Mouse (Mus musculus) ovary, postnatal 36 days (tissue): Measurements from ENCODE around the gene Fto.
A peak's percentile ranks its signal among the peaks of the same experiment; 100 is the strongest.

Experiments used
- DNase-seq: peaks from one replicate; pipeline ENCODE4 v3.0.0; 2022; ENCODE audit warnings: low spot score, mixed read lengths

Fto gene

DNA sequence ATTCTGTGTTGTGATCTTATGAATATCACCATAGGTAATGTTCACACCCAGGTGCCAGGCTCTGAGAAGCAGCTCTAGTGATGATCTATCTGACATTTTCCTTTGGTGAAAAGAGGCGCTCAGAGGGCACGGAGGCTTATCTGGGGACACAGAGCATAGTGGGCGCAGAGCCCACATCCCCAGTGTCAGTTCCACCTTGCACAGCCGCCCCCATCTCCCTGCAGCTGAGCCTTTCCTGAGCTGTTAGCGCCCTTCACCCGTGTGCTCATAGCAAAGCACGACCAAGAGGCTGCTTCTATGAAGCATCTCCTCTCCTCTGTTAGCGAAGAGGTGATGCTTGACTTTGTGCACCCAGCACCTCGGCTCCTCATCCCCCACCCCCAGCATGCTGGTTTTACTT lies 185.3 kb downstream of the Fto start:
- DNase-seq = no peak

- DNase-seq = no peak
These were observed 186.0 kb downstream of the Fto start for GRCm38 (mm10) chr8:91499303-91499702.

GRCm38 (mm10) chr8:91501960-91502600 lies 188.8 kb downstream of the Fto start:
- DNase-seq = no peak

DNA sequence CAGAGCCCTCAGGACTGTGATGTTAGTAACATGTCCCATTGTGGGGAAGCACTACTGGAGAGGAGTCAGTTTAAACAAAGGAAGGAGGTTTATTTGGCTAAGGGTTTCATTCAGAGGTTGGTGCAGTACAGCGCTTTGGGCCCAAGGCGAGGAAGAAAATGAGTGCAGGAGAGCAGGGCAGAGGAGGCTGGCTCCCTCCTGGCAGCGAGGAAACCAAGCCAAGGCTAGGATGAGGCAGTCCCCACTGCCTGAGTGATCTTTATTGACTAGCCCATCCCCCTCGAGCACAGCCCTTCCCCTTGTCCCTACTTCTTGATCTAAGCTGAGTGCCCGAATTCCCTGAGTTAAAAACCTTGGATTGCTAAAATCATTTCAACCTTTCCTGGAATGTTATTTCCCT lies 189.5 kb downstream of the Fto start:
- no peak for DNase-seq

DNA sequence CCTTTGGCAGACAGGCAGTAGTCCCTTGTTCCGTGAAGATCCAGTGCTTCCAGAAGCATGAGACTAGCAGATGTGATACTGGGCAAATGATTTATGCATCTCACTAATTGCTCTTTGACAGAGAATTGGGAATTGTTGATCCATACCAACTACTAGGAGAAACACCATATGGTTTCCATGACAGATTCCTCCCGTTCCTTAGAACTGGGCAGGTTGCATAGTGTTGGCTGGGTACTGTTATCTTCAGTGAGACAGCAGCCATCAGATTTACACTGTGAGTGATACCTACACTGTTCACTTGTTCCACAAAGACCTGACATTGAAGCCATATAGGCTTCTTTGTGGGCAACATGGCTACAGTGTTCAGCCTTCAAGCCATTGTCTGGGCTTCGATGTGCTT lies 191.0 kb downstream of the Fto start:
- DNase-seq = no peak

- DNase-seq = peak; percentile 63
These were observed 191.6 kb downstream of the Fto start for GRCm38 (mm10) chr8:91504891-91505290.

- no peak for DNase-seq
These were observed 192.2 kb downstream of the Fto start for GRCm38 (mm10) chr8:91505411-91505954.

DNA sequence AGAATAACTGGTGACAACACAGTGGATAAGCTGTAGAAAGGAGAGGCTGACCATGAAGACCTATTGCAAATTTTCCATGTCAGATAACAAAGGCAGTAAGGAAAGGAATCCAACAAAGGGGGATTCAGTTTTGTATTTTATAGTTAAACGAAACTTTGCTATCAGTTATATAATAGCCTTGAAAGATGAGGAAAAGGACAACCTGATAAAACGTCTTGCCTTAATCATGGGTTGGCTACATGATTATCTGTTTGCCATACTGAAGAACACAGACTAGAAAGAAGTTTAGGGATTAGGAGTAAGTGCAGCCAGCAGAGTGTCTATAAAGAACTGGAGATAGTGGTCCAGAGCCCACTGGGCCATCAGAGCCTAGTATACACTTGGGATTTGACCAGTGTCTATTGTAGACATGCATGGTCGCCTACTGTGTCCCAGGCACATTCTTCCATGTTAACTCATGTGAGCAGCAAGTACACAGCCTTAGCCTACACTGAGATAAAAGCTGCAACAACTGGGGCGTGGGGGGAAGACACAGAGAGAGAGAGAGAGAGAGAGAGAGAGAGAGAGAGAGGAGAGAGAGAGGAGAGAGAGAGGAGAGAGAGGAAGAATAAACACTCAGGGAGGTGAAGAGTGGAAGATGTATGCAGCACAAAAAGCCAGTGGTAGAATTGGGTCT lies 192.8 kb downstream of the Fto start:
- no peak for DNase-seq

GRCm38 (mm10) chr8:91506682-91507257 lies 193.4 kb downstream of the Fto start:
- DNase-seq = no peak

DNA sequence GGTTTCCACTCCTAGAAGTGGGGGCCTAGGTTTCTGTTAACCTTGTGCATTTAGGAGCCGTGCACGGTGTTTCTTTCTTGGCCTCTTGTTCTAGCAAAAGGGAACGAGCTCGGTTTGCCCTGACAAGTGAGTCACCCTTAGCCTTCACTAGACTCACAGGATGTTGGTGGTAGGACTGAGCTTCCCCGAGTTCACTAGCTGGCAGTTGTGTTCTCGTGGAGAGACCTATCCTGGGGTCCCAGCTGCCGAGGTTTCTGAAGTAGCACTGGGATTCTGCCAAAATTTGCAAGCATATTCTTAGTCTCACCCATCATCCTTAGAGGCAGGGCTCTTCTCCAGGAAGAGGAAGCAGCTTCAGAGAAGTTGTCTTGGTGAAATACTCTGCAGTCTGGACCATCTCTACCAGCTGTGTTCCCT lies 194.4 kb downstream of the Fto start:
- no peak for DNase-seq

- no peak for DNase-seq
These were observed 195.0 kb downstream of the Fto start for GRCm38 (mm10) chr8:91508284-91508683.

DNA sequence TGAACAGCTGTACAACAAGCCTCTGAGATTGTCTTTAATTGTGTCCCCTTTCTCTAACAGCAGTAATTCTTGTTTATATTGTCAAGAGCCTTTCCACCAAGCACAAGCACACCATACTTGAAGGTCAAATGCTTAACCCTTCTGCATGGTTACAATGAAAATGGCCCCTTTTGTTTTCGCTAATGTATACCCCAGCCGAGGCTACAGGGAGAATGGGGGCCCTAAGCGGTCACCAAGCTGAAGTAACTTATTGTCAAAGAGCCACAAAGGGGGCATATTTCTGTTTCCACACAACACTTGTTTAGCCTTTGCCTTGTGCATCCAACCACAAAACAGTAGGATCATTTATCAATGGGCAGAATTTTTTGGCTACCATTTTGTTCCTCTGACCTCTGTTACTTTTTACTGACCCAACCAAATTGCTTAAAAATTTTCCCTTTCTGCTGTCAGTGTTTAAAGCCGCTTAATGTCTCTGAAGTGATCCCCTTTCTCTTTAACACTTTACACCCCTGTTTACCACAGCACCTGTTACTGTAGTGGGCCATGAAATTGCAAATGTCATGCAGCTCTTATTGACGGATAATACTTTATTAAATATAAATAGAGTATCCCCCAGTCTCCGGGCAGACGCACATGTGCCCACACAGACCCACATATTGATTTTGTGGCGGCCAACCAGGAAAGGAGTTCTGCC lies 196.0 kb downstream of the Fto start:
- DNase-seq = no peak

DNA sequence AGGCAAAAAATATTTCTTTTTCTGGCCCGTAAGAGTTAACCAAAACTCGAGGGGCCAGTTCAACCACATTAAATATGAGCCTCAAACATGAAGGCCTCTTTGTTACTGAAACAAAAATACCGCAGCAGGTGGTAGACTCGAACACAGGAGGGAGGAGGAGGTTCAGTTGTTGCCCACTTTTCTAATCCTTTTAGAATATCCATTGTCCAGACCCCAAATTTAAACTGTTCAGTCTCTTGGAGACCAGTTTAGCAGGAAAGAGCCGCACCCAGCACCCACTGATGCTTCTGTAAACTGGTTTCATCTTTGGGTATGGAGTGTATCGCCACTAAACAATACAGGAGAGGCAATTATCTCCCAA lies 196.6 kb downstream of the Fto start:
- DNase-seq = no peak

- DNase-seq = no peak
These were observed 197.4 kb downstream of the Fto start for GRCm38 (mm10) chr8:91510716-91511115.

GRCm38 (mm10) chr8:91511943-91512342 lies 198.6 kb downstream of the Fto start:
- no peak for DNase-seq

DNA sequence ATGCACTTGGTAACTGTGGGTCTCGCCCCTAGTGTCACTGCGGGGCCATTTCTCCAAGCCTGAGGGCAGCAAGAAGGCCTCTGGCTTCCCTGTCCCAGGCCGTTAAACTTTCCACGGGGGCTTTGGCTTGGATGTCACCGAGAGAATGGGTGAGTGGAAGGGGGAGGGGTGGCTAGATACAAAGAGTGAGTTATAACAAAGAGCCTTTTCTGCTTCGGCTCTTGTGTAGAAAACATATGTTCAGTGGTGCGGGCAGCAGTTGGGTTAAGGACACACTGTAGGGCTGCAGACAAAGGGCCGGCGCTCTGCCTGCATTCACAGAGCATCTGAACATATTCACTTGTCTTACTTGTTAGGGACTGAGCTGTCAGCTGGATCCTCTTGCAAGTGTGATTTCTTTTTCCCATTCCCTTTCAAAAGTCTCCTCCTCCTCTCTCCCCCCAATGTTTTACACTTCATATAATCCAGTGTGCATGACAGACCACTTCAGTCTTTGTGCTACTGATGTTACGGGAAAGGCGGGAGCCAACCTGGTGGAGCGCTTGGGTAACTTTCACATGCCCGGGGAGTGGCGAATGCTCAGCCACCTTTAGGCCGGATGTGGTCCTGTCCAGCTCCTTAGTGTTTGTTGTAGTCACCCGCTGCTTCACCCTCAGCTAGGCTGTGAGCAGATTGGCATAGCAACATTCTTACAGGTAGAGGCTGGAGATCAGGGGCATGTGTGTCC lies 201.6 kb downstream of the Fto start:
- no peak for DNase-seq

DNA sequence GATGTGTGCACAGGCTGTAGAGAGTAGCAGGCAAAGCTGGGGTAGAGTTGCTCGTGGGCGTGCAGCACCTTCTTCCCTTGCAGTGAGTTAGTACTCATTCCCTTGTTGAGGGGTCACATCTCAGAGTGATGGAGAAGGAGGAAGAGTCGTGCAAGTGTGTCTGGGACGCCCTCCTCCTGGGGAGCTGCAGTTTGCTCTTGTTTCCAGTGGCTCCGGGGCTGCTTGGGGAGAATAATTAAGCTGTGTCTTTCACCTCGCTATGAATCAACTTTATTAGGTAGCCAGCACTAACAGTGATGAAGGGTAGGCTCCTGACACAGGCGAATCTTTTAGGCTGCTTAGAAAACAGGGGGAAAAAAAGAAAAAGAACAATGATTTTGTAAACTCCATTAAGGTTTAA lies 203.1 kb downstream of the Fto start:
- DNase-seq = no peak

- no peak for DNase-seq
These were observed 204.8 kb downstream of the Fto start for GRCm38 (mm10) chr8:91518085-91518484.

DNA sequence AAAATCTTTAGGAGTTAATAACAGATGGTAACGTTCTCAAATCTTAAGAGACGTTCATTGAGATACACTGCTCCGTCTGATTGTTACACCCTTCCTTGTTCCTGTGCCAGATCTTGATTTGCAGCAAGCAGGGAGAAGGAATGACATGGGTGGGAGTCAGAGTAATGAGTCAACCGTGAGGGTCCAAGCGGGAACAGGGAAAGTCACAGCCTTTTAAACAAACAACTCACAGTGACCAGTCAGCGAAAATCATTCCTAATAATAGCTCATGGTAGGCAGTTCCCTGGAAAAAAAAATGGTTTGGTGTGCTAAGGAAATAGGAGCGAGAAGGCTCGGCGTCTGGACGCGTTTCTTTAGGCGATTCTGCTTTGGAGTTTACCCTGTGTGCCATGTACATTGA lies 208.9 kb downstream of the Fto start:
- DNase-seq = no peak

DNA sequence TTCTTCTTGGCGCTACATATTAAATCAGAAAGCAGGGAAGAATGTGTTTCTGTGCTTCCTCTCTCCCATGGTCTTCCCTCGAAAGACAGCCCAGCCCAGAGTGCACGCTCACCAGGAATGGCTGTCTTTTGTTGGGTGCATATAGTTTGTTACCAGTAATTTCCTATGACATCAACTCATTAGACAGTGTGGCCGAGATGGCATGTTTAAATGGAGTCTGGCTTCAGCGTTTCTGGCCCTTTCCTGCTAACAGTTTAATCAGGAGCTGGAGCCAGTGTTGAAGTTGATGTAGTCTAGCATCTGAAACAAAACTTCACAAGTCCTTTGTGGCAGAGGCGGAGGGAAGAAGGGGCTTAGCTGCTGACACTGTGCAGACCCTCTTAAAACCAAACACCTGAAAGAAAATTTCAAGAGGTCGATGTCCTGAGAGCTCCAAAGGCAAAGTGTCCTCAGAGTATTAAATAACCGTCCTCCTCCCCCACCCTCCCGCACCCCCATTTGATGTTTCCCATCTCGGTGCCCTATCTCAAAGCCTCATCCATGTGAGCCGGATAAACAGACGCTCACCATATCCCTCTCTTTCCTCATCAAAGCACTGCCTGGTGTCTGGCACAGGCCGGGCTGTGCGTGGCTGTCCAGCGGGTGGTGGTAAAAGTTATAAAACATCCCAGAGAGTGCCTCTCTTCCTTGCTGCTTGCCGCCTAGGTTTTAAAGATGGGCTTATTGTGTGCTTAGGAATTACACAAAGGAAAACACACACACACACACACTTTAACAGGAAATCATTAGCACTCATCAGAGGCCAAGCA lies 210.9 kb downstream of the Fto start:
- no peak for DNase-seq

DNA sequence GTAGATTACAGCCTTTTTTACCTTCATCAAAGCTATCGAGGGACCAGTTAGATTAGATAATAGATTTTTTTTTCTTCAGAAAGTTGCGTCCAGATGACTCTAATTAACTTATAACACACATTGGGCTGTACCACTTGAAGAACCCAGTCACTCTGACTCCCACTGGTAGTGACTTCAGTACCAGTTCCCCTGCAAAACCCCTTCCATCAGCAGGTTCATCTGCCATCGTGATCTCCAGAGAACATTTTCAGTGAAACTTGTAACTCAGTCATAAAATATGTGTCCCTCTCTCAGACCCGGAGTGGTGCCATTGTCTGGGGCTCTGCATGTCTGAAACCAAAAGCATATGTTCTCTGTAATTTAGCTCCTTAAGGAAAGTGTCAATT lies 211.5 kb downstream of the Fto start:
- no peak for DNase-seq
